Mouse (Mus musculus) brain, embryonic 14.5 days (tissue): ENCODE data around the gene Cyp26b1.

ENCODE experiments used
- CTCF ChIP-seq: fragments of 200-500 bp; IDR thresholded peaks from 2 replicates; pipeline ENCODE4 v1.5.1; 2012; ENCODE audit warnings: inconsistent platforms, mild to moderate bottlenecking, moderate library complexity, borderline replicate concordance; ENCODE audit not compliant: insufficient read depth, insufficient read length; ENCODE audit errors: extremely low read depth
- POLR2A ChIP-seq: fragments of 200-500 bp; IDR thresholded peaks from 2 replicates; pipeline ENCODE4 v1.6.1; 2012; ENCODE audit warnings: mild to moderate bottlenecking, inconsistent platforms, borderline replicate concordance; ENCODE audit not compliant: poor library complexity, insufficient read depth, insufficient read length, severe bottlenecking; ENCODE audit errors: extremely low read depth

DNA sequence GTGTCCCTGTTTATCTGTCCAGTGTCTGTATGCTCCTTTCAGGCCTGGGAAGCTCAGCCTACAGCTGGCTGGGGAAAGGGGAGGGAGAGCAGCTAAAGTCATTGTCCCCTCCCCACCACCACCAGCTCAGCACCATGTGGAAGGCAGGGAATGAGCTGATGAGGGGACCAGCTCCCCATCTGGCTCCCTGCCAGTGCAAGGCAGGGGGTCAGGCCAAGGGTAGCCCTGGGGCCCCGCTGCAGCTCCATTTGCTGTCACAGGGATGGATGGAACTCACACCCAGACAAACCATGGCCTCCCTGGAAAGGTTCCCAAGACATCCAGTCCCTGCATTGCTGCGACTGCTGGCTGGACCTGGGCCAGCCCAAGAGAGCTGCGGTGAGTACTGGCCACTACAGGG, 23.7 kb downstream of the Cyp26b1 start:
- TF ChIP-seq POLR2A: no peak
- no peak for TF ChIP-seq CTCF
